Mouse (Mus musculus): ENCODE results near the gene Zfyve1. TPM values are rescaled to one million over a fixed set of nuclear protein-coding genes. Genes with fewer than 3 reads are reported as not detected.

Zfyve1 gene
- polyA plus RNA-seq, 2 experiments = 5.4 to 7.0 TPM

- no peak overlapping the region for H3K4me3 ChIP-seq (ENCODE audit: insufficient read depth in 1 of 2, low read depth in 2 of 2, low read length in 2 of 2)
- no peak for DNase-seq (ENCODE audit: low read depth in 3 of 3, low spot score in 3 of 3)
Observed at GRCm38 (mm10) chr12:83536039-83536438, 61.0 kb downstream of the Zfyve1 start.

GRCm38 (mm10) chr12:83535428-83535827, 61.6 kb downstream of the Zfyve1 start:
- Histone ChIP-seq H3K4me3 (ENCODE audit: insufficient read depth in 1 of 2, low read depth in 2 of 2, low read length in 2 of 2) (no peak overlapping the region), H3K9ac (replicated peaks) (no peak overlapping the region), H3K9me3 (ENCODE audit: control insufficient read depth, low read length) (no peaks in the 10 kb centered on the region), H3K27me3 (ENCODE audit: control insufficient read depth, insufficient read depth, low read length) (no peaks in the 10 kb centered on the region), H3K4me1 (replicated peaks; ENCODE audit: control insufficient read depth in 2 of 2, insufficient read depth in 2 of 2, low read length in 1 of 2) (no peaks in the 10 kb centered on the region), H3K36me3 (replicated peaks; ENCODE audit: control insufficient read depth, insufficient read depth, low read depth) (no peaks in the 10 kb centered on the region; the same call in 1 of the 2 replicates), H3K27ac (no peak overlapping the region), H3K4me2 (ENCODE audit: low read depth) (no peak overlapping the region)
- DNase-seq (ENCODE audit: low read depth in 3 of 3, low spot score in 3 of 3) = no peak
- 77% methylated on average over 11 of the region's 11 CpGs for WGBS (ENCODE audit: insufficient replicate concordance)
- ATAC-seq (ENCODE audit: insufficient read depth) = no peak
- TF ChIP-seq EP300 (IDR thresholded peaks at IDR 0.05; ENCODE audit: low read depth) = no peak
- no peak for TF ChIP-seq CTCF (IDR thresholded peaks at IDR 0.05; ENCODE audit: low read depth)

More at GRCm38 (mm10) chr12:83536039-83536438, 61.0 kb downstream of the Zfyve1 start:
- Histone ChIP-seq H3K4me2 (ENCODE audit: low read depth) (no peak overlapping the region), H3K9me3 (ENCODE audit: control insufficient read depth, low read length) (no peaks in the 10 kb centered on the region), H3K4me1 (replicated peaks; ENCODE audit: control insufficient read depth in 2 of 2, insufficient read depth in 2 of 2, low read length in 1 of 2) (no peaks in the 10 kb centered on the region), H3K27ac (no peak overlapping the region), H3K36me3 (replicated peaks; ENCODE audit: control insufficient read depth, insufficient read depth, low read depth) (peaks cover under 1% of the 10 kb centered on the region; the same call in 1 of the 2 replicates), H3K9ac (replicated peaks) (no peak overlapping the region), H3K27me3 (ENCODE audit: control insufficient read depth, insufficient read depth, low read length) (no peaks in the 10 kb centered on the region)
- 78% methylated on average over 9 of the region's 9 CpGs for WGBS (ENCODE audit: insufficient replicate concordance)
- TF ChIP-seq EP300 (IDR thresholded peaks at IDR 0.05; ENCODE audit: low read depth) = no peak
- TF ChIP-seq CTCF (IDR thresholded peaks at IDR 0.05; ENCODE audit: low read depth) = no peak
- ATAC-seq (ENCODE audit: insufficient read depth) = no peak

GRCm38 (mm10) chr12:83534190-83534589, 62.8 kb downstream of the Zfyve1 start:
- no peaks in the 10 kb centered on the region; the same call in 1 of the 2 replicates for H3K36me3 ChIP-seq (replicated peaks; ENCODE audit: control insufficient read depth, insufficient read depth, low read depth)

GRCm38 (mm10) chr12:83532966-83533365, 64.1 kb downstream of the Zfyve1 start:
- no peak overlapping the region for H3K27ac ChIP-seq
- no peaks in the 10 kb centered on the region for H3K27me3 ChIP-seq (ENCODE audit: control insufficient read depth, insufficient read depth, low read length)
- DNase-seq (ENCODE audit: low read depth in 3 of 3, low spot score in 3 of 3) (no peak), ATAC-seq (ENCODE audit: insufficient read depth) (no peak)
- no peak overlapping the region for H3K9ac ChIP-seq (replicated peaks)
- no peaks in the 10 kb centered on the region; the same call in 1 of the 2 replicates for H3K36me3 ChIP-seq (replicated peaks; ENCODE audit: control insufficient read depth, insufficient read depth, low read depth)
- no peaks in the 10 kb centered on the region for H3K4me1 ChIP-seq (replicated peaks; ENCODE audit: control insufficient read depth in 2 of 2, insufficient read depth in 2 of 2, low read length in 1 of 2)
- TF ChIP-seq EP300 (IDR thresholded peaks at IDR 0.05; ENCODE audit: low read depth) = no peak
- TF ChIP-seq CTCF (IDR thresholded peaks at IDR 0.05; ENCODE audit: low read depth) = no peak
- H3K9me3 ChIP-seq (ENCODE audit: control insufficient read depth, low read length) = no peaks in the 10 kb centered on the region
- 72% methylated on average over 3 of the region's 3 CpGs for WGBS (ENCODE audit: insufficient replicate concordance)
- H3K4me3 ChIP-seq (ENCODE audit: insufficient read depth in 1 of 2, low read depth in 2 of 2, low read length in 2 of 2) = no peak overlapping the region
- H3K4me2 ChIP-seq (ENCODE audit: low read depth) = no peak overlapping the region

More at GRCm38 (mm10) chr12:83534190-83534589, 62.8 kb downstream of the Zfyve1 start:
- WGBS (ENCODE audit: insufficient replicate concordance) = 56% methylated on average over 3 of the region's 3 CpGs
- no peaks in the 10 kb centered on the region for H3K4me1 ChIP-seq (replicated peaks; ENCODE audit: control insufficient read depth in 2 of 2, insufficient read depth in 2 of 2, low read length in 1 of 2)
- no peak overlapping the region for H3K4me2 ChIP-seq (ENCODE audit: low read depth)
- no peak for ATAC-seq (ENCODE audit: insufficient read depth)
- no peak for DNase-seq (ENCODE audit: low read depth in 3 of 3, low spot score in 3 of 3)
- H3K27ac ChIP-seq = no peak overlapping the region
- H3K9me3 ChIP-seq (ENCODE audit: control insufficient read depth, low read length) = no peaks in the 10 kb centered on the region
- TF ChIP-seq EP300 (IDR thresholded peaks at IDR 0.05; ENCODE audit: low read depth) (no peak), CTCF (IDR thresholded peaks at IDR 0.05; ENCODE audit: low read depth) (no peak)
- H3K27me3 ChIP-seq (ENCODE audit: control insufficient read depth, insufficient read depth, low read length) = no peaks in the 10 kb centered on the region
- no peak overlapping the region for H3K9ac ChIP-seq (replicated peaks)
- H3K4me3 ChIP-seq (ENCODE audit: insufficient read depth in 1 of 2, low read depth in 2 of 2, low read length in 2 of 2) = no peak overlapping the region

GRCm38 (mm10) chr12:83531992-83532391, 65.0 kb downstream of the Zfyve1 start:
- H3K9ac ChIP-seq (replicated peaks) = no peak overlapping the region
- ATAC-seq (ENCODE audit: insufficient read depth) (no peak), DNase-seq (ENCODE audit: low read depth in 3 of 3, low spot score in 3 of 3) (no peak)
- TF ChIP-seq EP300 (IDR thresholded peaks at IDR 0.05; ENCODE audit: low read depth) = no peak
- no peak for TF ChIP-seq CTCF (IDR thresholded peaks at IDR 0.05; ENCODE audit: low read depth)
- 77% methylated on average over 6 of the region's 6 CpGs for WGBS (ENCODE audit: insufficient replicate concordance)
- no peak overlapping the region for H3K4me2 ChIP-seq (ENCODE audit: low read depth)
- no peaks in the 10 kb centered on the region for H3K4me1 ChIP-seq (replicated peaks; ENCODE audit: control insufficient read depth in 2 of 2, insufficient read depth in 2 of 2, low read length in 1 of 2)
- H3K27me3 ChIP-seq (ENCODE audit: control insufficient read depth, insufficient read depth, low read length) = no peaks in the 10 kb centered on the region
- no peak overlapping the region for H3K4me3 ChIP-seq (ENCODE audit: insufficient read depth in 1 of 2, low read depth in 2 of 2, low read length in 2 of 2)
- no peaks in the 10 kb centered on the region; the same call in 1 of the 2 replicates for H3K36me3 ChIP-seq (replicated peaks; ENCODE audit: control insufficient read depth, insufficient read depth, low read depth)
- H3K9me3 ChIP-seq (ENCODE audit: control insufficient read depth, low read length) = no peaks in the 10 kb centered on the region
- H3K27ac ChIP-seq = no peak overlapping the region
